Mouse (Mus musculus) ES-E14 (cell line): ENCODE results near the gene Macf1.

Source experiments
- CHD2 ChIP-seq: IDR thresholded peaks from 2 replicates; pipeline ENCODE4 v1.6.1; 2014; ENCODE audit warnings: mild to moderate bottlenecking, low read depth, low read length, inconsistent platforms
- MAFK ChIP-seq: IDR thresholded peaks from 2 replicates; pipeline ENCODE4 v1.6.1; 2014; ENCODE audit warnings: mild to moderate bottlenecking, low read depth, low read length, inconsistent platforms; ENCODE audit not compliant: insufficient read depth

GRCm38 (mm10) chr4:123530976-123531375 lies 153.2 kb downstream of the Macf1 start:
- no peak for TF ChIP-seq MAFK
- TF ChIP-seq CHD2, result no peak
